Mouse (Mus musculus) frontal cortex, adult 2 months (tissue): ENCODE data around the gene Nup188. TPM values are rescaled to one million over a fixed set of nuclear protein-coding genes. Genes with fewer than 3 reads are reported as not detected.
A peak's percentile ranks its signal among the peaks of the same experiment; 100 is the strongest.

ENCODE experiments used
- DNase-seq, 2 experiments: peaks; one replicate each; pipeline ENCODE4 v3.0.0; 2022; ENCODE audit warnings: low spot score in 1 of 2; ENCODE audit errors: extremely low spot score in 1 of 2
- polyA plus RNA-seq: library from polyadenylated mRNA; depleted of rRNA; stranded (reverse); fragments of >200 nt; gene quantifications from 2 replicates; pipeline ENCODE4 v1.2.3, GENCODE M21; 2012

Nup188 gene
- polyA plus RNA-seq, 1 experiment: 19.4 TPM

- DNase-seq: no peak
Measured at GRCm38 (mm10) chr2:30256616-30257350, 29.4 kb upstream of the Nup188 start.

DNA sequence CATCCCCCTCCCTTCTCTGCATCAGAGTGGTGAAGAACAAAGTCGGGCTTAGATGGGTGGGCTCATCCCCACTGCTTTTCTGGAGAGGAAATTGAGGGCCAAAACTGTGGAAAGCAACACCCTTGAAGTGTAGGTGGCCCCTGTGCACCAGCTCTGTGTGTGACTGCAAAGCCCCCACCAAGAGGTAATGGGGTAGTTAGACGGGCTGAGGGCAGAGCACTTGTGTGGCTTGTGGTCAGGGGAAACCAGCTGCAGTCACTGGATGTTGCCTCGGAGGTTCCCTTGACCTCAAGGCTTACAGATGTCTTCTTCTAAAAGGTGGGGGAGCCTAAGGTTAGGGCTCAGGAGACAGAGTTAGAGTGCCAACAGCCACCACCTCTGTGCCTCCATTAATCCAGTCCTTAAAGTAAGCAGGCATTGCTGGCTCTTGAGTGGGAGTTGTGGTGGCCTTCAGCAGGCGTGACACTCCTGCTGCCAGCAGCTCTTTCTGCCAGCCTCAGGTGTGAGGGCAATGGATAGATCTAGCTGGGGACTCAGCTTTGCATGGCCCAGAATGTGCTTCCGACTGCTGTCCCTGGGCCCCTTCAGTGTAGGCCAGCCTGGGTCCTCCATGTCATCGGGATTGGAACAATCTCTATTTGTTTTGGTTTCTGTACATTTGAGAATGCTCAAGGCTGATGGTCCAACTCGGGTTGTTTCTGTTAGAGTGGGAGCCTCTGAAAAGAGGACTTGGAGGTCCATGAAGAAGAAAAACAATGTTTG lies 28.3 kb upstream of the Nup188 start:
- no peak for DNase-seq

DNA sequence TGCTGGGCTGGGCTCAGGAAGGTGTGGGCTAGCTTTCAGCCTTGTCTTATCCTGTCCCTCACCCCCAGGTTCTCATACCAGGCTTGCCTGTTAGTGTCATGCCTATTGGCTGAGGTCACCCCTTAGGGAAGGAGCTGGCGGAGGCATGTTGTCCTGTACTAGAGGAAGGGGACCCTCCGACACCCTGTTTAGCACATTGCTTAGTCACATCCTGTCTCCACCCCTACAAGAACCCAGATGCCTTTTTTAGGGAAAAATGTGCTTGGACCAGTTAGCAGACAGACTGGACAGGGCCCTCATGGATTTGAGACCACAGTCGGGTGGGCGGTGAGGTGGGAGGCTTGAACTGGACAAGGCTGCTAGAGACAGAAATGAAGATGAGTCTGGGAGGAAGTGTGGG lies 27.6 kb upstream of the Nup188 start:
- no peak for DNase-seq

DNA sequence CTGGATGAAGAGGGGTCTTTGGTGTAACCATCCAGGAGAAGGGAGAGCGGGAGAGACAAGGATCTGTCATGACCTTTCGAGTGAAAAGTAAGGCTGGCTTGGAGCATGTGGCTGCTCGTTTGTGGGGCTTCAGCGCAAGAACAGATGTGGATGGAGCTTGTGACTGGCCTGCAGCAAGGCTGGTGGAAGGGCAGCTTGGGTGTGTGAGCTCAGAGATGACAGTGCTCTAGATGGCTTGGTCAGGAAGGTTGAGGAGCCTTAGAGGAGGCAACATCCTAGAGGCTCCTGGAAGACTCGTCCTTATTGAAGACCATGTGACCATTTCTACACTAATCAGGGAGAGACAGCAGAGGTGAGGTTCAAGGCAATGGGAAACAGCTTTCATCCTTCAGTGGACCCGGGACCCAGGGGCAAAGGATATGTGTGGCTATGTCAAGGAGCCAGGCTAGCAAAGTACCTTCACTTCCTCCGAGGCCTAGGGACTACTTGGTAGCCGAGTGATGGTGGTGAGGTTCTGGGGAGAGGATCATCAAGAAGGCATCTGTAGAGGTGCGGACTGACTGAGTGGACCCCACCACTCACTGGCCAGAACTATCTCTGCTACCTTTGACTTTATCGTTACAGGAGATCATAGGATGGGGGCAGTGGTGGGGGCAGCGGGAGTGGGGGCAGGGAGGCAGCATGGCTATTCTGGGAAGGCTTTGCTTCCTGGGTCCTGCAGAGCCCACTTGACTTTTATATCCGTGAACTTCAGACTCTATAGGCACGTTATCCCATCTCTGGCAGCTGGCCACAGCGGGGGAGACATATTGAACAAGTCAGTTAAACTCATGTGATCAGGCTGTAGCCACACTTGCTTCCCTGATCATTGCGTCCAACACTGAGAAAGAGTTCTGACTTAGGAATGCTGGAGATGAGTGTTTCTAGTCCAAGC lies 26.8 kb upstream of the Nup188 start:
- no peak for DNase-seq

DNA sequence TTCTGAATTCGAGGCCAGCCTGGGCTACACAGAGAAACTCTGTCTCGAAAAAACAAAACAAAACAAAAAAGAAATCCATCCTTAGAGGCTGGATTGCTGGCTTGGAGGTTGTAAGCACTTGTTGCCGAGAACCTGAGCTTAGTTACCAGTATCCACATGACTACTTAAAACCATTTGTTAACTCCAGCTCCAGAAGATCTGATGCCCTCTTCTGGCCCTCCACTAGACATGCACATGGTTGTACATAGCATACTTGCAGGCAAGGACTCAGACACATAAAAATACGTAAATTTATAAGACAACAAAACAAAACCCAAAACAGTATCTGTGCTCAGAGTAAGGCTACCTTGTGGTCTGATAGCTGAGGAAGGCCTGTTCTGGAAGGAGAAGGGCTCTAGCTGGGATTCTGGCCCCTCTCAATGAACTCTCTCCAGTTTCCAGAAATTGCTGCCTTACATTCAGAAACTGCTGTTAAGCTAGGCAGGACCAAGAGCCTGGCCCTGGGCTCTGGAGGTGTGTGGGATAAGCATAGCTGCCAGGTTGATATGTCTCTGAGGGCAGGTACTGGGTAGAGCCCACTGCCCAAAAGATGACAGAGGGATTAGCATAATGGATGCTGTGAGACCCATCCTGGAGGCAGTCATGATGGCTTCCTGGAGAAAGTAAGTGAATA lies 25.0 kb upstream of the Nup188 start:
- no peak for DNase-seq

GRCm38 (mm10) chr2:30261921-30262839 lies 24.0 kb upstream of the Nup188 start:
- DNase-seq: no peak

DNA sequence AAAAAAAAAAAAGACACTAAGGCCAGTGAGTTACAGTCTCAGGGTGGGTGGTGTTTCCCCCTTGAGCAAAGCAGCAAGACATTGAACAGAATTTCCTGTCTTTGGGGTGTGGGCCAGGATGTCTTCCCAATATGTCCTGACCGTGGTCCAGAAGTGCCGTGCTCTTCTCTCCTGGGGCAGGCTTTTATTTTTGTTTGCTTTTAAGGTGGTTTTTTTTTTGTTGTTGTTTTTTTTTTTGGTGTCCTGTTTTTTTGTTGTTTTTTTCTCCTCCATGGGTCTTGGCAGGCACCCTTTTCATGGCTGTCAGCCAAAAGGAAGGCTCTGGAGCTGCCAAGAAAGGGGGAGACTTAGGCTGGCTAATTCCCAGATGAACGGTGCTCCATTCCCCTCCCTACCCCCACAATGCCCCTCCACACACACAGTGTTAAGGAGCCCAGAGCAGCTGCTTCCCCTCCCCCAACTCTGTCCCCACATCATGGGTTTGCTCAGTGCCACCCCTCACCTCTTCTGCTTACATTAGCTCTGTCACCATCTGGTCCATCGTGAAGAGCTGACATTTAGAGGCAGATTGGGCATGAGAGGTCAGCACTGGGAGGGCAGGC lies 23.3 kb upstream of the Nup188 start:
- DNase-seq: peak in 1 of 2 experiments; percentile 72

DNA sequence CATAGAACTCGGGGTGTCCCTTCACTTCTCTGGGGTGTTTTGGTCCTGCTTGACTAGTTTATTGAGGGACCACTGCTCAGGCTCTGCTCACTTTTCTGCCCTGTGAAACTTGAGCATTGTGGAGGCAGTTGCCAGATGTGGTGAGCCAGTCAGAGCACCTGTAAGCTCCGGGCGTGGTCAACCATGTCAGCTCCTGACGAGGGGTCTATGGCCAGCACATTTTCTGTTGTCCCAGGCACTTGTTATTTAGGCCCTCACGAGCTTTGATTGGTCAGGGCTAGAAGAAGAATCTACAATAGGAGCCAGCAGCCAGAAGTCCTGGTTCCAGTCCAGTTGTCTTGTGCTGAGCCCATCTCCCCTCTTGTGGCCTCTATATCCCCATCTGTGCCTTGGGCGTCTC lies 22.4 kb upstream of the Nup188 start:
- no peak for DNase-seq

GRCm38 (mm10) chr2:30264671-30265519 lies 21.3 kb upstream of the Nup188 start:
- no peak for DNase-seq

DNA sequence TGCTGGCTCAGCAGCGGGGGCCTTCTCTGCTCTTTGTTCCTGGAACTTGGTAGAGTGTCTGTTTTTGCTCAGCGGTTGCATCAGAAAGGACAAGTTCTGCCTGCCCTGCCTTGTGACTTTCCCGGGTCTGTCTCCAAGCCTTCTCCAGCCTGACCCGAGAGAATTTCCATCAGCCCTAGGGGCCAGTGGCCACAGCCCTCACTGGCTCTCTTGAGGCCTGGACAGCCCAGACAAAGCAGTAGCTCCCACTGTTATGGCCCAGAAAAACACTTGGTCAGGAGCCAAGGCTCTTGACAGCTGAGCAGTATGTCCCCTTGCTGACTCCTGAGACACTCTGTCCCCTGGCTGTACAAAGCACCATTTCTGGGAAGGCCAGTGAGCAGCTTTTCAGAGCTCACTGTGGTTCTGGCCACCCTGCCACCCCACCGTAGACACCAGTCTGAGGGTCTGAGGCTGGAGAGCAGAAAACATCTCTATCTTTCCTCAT lies 20.4 kb upstream of the Nup188 start, which contains the start of gene Phyhd1:
TSS of gene Phyhd1 (plus strand) at position 437 of the 487 bp plus-strand sequence.
- peak; percentile 55 for DNase-seq

DNA sequence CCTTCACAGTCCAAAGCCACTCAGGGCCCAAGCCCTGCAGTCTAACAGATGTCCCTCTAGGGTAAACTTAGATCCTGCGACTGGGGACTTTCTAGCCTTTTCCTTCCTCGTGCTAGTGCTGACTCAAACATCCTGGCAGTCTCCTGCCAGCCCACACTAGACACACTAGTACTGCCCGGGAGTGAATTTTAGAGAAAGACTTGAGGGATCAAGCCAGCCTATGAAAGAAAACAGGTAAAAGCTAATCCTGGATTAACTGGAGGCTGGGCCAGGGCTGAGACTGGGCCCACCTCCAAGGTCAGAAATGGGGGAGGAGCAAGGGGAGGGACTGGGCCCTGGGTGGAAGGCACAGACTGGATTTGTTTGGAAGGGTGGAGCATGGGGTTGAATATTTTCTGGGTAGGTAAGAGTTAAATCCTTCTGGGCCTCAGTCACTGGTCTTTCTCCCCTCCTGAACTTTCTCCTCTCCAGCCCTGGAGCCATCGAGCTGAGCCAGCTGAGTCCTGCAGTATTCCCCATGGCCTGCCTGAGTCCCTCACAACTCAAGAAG lies 19.7 kb upstream of the Nup188 start:
- peak in 1 of 2 experiments; percentile 62 for DNase-seq

DNA sequence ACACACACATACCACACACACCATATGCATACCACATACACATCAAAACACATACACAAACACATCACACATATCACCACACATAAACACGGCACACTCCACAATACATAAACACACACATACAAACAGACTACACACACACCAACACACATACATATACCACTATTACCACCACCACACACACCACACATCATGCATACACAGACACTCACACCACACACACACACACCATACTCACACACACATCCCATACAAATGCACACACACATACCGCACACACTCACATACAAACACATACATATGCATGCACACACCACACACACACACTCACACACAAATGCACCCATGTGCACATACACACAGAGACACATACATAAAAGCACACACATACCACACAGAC lies 18.7 kb upstream of the Nup188 start:
- DNase-seq: no peak

- no peak for DNase-seq
Measured at GRCm38 (mm10) chr2:30268371-30268770, 17.8 kb upstream of the Nup188 start.

- no peak for DNase-seq
Measured at GRCm38 (mm10) chr2:30269241-30269990, 16.8 kb upstream of the Nup188 start.

DNA sequence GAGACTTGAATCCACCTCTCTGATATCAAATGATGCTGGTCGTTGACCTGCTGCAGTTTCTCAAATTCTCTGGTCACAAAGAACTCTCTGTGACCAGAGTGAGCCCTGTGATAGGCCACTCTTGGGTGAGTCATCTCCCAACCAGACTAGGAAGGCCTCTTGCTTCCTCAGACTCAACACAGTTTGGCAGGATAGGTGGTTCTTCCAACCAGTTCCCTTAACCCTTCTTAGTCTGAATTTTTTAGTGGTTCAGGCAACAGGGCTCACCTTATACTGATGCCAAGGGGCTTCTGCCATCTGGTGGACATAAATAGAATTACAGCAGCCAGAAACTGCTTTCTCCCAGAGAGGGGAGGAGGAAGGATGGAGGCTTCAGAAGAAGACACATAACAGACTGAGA lies 16.1 kb upstream of the Nup188 start:
- DNase-seq: peak; percentile 54 to 84

DNA sequence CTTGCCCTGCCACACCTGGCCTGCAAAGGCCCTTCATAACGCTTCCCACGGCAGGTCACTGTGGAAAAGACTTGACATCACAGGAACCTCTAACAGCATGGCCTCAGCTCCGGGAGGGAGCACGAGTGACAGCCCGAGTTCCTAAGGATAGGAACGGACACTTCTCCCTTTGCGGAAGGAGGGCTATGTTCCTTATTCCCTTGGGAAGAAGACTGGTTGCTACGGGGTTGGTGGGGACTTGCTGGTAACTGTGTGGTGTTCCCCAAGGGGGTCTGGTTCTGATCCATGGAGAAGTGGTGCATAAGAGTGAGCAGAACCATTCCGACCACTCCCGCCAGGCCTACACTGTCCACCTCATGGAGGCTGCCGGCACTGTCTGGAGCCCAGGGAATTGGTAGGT lies 5.5 kb upstream of the Nup188 start, which contains the start of gene Gm28038:
TSS of gene Gm28038 (plus strand) at position 301 of the 400 bp plus-strand sequence.
- DNase-seq: no peak

DNA sequence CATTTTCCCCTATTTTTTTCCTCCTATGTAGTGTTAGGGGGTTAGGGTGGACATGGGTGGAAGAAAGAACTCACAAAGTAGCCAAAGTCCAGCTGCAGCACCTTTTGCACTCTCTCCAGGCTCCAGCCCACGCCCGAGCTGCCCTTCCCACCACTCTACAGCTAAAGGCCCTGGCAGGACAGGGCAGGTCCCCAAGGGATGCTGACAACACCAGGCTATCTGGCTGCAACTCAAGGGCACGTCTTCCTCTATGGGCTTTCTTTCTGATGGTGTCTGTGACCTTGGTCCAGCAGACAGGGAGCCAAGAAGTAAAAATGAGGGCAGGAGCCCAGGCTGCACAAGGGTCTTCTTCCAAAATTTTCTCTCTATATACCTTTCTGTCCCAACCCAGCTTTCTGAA lies 4.5 kb upstream of the Nup188 start:
- no peak for DNase-seq
